Comparison of ENCODE assay signal across 8 mouse cellular contexts in the genomic region with DNA sequence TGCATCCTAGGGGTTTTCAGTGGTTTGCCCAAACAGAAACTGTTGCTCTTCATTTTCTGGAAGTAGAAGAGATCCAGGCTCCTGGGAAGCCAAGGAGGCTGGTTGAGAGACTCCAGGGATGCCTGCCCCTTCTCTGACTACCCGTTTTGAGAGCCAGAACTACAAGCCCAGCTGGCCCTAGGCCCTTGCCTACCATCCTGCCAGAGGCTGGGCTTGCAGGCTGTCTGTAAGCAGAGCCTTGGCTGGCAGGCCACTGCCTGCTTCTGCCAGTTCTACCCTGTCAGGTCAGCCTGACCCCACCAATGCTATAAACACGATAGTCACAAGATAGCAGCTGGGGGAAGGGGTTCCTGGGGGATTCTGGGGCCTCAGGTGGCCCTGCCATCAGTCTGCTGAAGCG. TPM values are rescaled to one million over a fixed set of nuclear protein-coding genes. Genes with fewer than 3 reads are reported as not detected.
A peak's percentile ranks its signal among the peaks of the same experiment; 100 is the strongest.
DNase-seq lines count a peak whose midpoint lies in the region; ATAC-seq and TF ChIP-seq lines count a peak whose summit lies in the region.

No protein-coding gene starts in this region.

- peaks cover 67% of the 10 kb centered on the region for H3K4me1 ChIP-seq in embryonic facial prominence, embryonic 12.5 days
- H3K4me1 ChIP-seq in thymus, adult 2 months (replicated peaks; ENCODE audit: control insufficient read depth, insufficient read depth, low read length), result no peaks in the 10 kb centered on the region

- WGBS in embryonic facial prominence, embryonic 12.5 days, result 54% methylated on average over 3 of the region's 3 CpGs
- 74% methylated on average over 3 of the region's 3 CpGs for WGBS in thymus, adult 2 months

- no peaks in the 10 kb centered on the region for H3K27me3 ChIP-seq in embryonic facial prominence, embryonic 12.5 days
- H3K27me3 ChIP-seq in thymus, adult 2 months (ENCODE audit: control insufficient read depth, insufficient read depth, low read length), result no peaks in the 10 kb centered on the region

- H3K4me3 ChIP-seq in embryonic facial prominence, embryonic 12.5 days, result no peak overlapping the region
- H3K4me3 ChIP-seq in thymus, adult 2 months (ENCODE audit: control insufficient read depth, insufficient read depth, low read length), result no peak overlapping the region

- H3K27ac ChIP-seq in embryonic facial prominence, embryonic 12.5 days, result peak overlapping the region; percentile 80
- H3K27ac ChIP-seq in thymus, adult 2 months (ENCODE audit: control insufficient read depth, insufficient read depth, low read length), result no peak overlapping the region

- no peak for ATAC-seq in embryonic facial prominence, embryonic 12.5 days (ENCODE audit: insufficient number of reproducible peaks, insufficient read depth, low FRiP score, low TSS enrichment)

- peak; percentile 59 for DNase-seq in layer of hippocampus, adult 11-12 months (ENCODE audit: low spot score)
- DNase-seq in layer of hippocampus, postnatal 25 days (ENCODE audit: extremely low spot score in 1 of 2, low spot score in 1 of 2), result no peak
- DNase-seq in heart, adult 8-10 months (ENCODE audit: low spot score), result peak; percentile 60
- DNase-seq in layer of hippocampus, adult 9-11 months, result peak; percentile 51
- DNase-seq in thymus, adult 2 months, result no peak
- DNase-seq in lung, adult 18-20 months, result no peak
- DNase-seq in liver, result no peak

- H3K9ac ChIP-seq in embryonic facial prominence, embryonic 12.5 days, result no peak overlapping the region

- no peak for TF ChIP-seq CTCF in thymus, adult 2 months (IDR thresholded peaks at IDR 0.05; ENCODE audit: borderline replicate concordance, control insufficient read depth, extremely low read depth, insufficient read depth, low read length, poor library complexity)

- no peak for TF ChIP-seq POLR2A in thymus, adult 2 months (IDR thresholded peaks at IDR 0.05; ENCODE audit: control insufficient read depth, extremely low read depth, insufficient read depth, low read length, poor library complexity)

- no peak overlapping the region for H3K4me2 ChIP-seq in embryonic facial prominence, embryonic 12.5 days (replicated peaks)

- no peaks in the 10 kb centered on the region for H3K9me3 ChIP-seq in embryonic facial prominence, embryonic 12.5 days

- H3K36me3 ChIP-seq in embryonic facial prominence, embryonic 12.5 days, result no peaks in the 10 kb centered on the region
- no peaks in the 10 kb centered on the region for H3K36me3 ChIP-seq in thymus, adult 2 months (ENCODE audit: control insufficient read depth, insufficient read depth, low read length)

RNA-seq across cellular contexts. Expression of a gene that starts 48.7 kb away (rescaled TPM):
- total RNA-seq in layer of hippocampus, postnatal 25 days (2021), result 10 to 100 TPM; 66.1 to 66.6 TPM
- 63.2 and 65.3 TPM in 2 replicates for polyA plus RNA-seq in embryonic facial prominence, embryonic 12.5 days (2016; fragmentation: Nextera tagmentation; extraction: Ambion mirVana)
- total RNA-seq in heart, adult 8-10 months (2022), result 100 to 1,000 TPM; 301 to 345 (median 322) TPM
- polyA plus RNA-seq in thymus, adult 2 months (2012; rRNA removed), result 41.6 and 47.6 TPM in 2 replicates

RNA-seq across cellular contexts. Expression of a gene that starts 57.6 kb away (rescaled TPM):
- total RNA-seq in layer of hippocampus, postnatal 25 days (2021), result 10 to 100 TPM; 26.0 to 33.3 TPM
- polyA plus RNA-seq in embryonic facial prominence, embryonic 12.5 days (2016; fragmentation: Nextera tagmentation; extraction: Ambion mirVana), result 36.4 and 42.0 TPM in 2 replicates
- 10 to 100 TPM; 47.5 to 55.7 (median 51.0) TPM for total RNA-seq in heart, adult 8-10 months (2022)
- 13.8 and 15.5 TPM in 2 replicates for polyA plus RNA-seq in thymus, adult 2 months (2012; rRNA removed)

Comparison
In these comparisons a context has a peak if more than half of its experiments do, and no peak if none do; other contexts are left out.
1. DNase-seq: peak in layer of hippocampus, adult 11-12 months (single experiment), heart, adult 8-10 months (single experiment) and layer of hippocampus, adult 9-11 months (single experiment); none in layer of hippocampus, postnatal 25 days (0 of 2), thymus, adult 2 months (single experiment), lung, adult 18-20 months (0 of 2) and liver (single experiment).
2. RNA of a gene that starts 48.7 kb away (total RNA-seq): 301 to 345 TPM in heart, adult 8-10 months; 66.1 to 66.6 TPM in layer of hippocampus, postnatal 25 days; every median in the first group is over 4 times any median in the second.